Mouse (Mus musculus) gastrocnemius, postnatal 10 days (tissue): ENCODE results near the gene Rnf145. TPM values are rescaled to one million over a fixed set of nuclear protein-coding genes. Genes with fewer than 3 reads are reported as not detected.

Source experiments
- DNase-seq: peaks from one replicate; pipeline ENCODE4 v3.0.0; 2021; ENCODE audit warnings: mixed read lengths
- total RNA-seq, 2 experiments: library from RNA; stranded (reverse); gene quantifications; 2 replicates each; pipeline ENCODE4 v1.2.3; 2021

Gene Rnf145
- total RNA-seq, 2 experiments from 2014 or later: 14.3 to 24.9 TPM

DNA sequence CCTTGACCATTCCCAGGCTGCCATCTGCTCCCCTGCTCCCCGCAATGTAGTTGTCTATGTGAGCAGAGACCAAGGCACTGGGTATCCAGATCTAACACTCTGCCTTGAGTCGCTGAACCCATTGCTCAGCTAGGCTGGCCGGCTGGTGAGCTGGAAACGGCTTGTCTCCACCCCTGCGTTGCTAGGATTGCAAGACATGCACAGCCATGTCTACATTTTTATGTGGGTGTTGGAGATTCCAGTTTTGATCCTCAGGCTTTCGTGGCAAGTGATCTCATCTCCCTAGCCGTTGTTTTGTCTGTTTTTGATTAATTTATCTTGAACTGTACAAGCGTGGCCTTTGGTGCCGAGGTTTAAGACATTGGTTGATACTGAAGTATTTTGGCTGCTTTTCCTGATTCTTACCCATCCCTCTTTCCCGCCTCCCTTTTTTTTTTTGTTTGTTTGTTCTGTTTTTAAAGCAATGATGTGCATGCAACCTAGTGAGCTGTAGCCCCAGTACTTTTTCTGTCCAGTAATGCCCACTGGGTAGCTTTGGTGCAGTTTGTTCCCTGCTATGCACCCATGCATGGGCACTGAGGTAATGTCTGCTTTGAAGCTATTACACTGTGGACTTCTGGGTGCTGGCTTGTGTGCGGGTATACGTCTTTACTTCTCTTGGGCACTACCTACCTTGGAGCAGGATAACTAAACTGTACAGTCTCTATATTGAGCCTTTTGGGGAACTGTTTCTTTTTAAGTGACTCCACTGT is 16.4 kb downstream of the Rnf145 start:
- DNase-seq: no peak

DNA sequence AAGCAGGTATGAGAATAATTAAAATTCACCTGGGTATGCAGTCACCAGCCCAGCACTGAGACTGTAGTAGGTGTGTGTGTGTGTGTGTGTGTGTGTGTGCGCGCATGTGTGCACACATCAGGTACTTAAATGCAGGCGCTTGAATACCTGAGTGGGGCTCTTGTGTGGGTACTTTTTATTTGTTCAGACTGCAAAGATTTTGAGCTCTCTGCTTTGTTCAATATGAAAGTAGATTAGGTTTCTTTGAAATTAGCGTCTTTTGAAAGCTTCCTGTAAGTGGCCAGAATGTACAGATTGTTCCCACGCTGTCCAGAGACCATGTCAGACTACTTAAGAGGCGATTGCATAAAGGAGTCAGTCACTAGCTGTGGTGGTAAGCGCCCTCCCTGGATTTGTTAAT is 18.6 kb downstream of the Rnf145 start:
- no peak for DNase-seq

- DNase-seq: no peak
Observed at GRCm38 (mm10) chr11:44538101-44538500, 19.3 kb downstream of the Rnf145 start.

GRCm38 (mm10) chr11:44538501-44539290 is 19.9 kb downstream of the Rnf145 start:
- peak; percentile 28 for DNase-seq

GRCm38 (mm10) chr11:44539291-44539930 is 20.6 kb downstream of the Rnf145 start:
- DNase-seq: no peak

DNA sequence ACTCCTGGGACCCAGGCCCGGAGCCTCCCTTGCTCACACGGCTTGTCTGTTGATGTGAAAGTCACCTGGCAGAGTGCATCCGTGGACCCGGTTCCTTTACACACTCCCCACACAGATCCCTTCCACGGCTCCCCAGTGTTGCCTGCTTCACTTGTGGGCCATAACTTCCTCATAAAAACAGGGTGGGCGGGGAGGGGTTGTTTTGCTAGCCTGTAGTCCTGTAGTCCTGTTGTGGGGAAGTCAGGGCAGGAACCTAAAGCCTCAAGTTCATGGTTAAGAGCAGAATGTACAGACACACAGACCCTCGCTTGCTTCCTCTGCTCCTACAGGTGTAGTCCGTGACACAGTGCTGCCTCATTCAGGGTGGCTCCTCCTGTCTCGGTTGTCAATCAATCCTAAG is 21.5 kb downstream of the Rnf145 start:
- no peak for DNase-seq

DNA sequence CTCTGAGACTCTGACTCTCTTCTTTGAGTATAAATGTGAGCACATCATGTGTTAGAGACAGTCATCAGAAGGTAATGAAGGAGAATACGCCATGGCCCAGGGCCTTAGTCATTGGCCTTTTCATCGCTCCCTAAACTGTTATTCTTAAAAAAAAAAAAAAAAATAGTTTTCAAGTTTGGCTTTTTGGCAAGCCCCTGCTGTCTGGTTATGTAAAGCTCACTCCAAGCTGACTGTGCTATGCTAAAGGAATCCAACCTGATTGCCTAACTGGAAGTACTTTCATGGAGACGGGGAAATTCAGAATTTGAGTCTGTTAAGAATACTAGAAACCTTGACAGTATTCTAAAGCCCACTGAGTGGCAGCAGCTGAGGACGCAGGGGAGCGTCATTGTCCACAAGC is 22.5 kb downstream of the Rnf145 start:
- DNase-seq: no peak

- DNase-seq: no peak
Observed at GRCm38 (mm10) chr11:44541813-44542212, 23.0 kb downstream of the Rnf145 start.

DNA sequence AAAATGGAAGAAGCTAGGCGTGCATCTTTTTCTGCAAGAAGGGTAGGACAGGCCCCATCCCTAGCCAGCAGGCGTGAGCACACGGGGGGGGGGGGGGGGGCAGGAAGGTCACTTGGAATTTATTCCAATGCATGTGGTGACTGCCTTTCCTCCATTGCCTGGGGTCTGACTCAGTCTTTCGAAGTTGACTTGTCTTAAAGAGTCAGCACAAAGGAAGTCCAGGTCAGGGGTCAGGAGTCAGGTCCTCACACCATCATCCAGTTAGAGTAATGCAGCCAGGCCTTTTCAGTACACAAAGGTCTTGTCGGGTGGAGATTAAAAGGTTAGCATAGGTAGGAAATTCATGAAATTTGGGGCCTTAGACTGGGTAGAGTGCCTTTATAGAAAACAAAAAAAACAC is 24.8 kb downstream of the Rnf145 start:
- DNase-seq: no peak

DNA sequence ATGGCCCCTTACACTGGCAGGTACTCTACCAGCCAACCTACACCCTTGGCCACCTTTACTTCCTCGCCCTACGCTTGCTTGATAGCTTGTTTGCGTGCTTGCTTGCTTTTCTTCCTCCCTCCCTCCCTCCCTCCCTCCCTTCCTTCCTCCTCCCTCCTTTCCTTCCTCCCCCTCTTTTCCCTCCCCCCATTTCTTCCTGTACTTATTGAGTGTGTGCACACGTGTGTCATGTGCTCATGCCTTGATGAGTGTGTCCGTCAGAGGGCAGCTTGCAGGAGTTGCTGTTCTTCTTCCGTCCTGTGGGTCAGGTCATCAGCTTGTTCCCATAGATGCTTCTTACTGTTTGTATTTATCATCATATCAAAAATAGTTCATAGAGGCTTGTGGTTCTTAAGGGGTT is 25.2 kb downstream of the Rnf145 start:
- DNase-seq: no peak

DNA sequence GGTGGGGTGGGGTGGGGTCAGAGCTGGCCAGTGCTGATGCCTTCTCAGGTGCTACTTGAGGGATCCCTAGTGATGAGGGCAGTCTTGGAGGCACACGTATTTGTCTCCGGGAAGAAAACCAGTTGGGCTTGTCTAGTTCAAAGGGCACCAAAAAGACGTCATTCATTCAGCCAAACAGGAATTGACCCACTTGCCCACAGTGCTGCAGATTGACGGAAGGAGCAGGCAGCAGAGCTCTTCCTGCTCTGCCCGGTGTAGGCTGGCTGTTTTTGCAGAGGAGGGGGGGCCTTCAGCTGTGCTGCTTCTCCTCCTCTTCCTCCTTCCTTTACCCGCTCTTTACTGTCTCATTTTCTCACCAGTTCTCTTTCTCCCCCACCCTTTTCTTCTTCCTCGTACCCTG is 26.4 kb downstream of the Rnf145 start:
- no peak for DNase-seq

- DNase-seq: no peak
Observed at GRCm38 (mm10) chr11:44546250-44546649, 27.5 kb downstream of the Rnf145 start.

DNA sequence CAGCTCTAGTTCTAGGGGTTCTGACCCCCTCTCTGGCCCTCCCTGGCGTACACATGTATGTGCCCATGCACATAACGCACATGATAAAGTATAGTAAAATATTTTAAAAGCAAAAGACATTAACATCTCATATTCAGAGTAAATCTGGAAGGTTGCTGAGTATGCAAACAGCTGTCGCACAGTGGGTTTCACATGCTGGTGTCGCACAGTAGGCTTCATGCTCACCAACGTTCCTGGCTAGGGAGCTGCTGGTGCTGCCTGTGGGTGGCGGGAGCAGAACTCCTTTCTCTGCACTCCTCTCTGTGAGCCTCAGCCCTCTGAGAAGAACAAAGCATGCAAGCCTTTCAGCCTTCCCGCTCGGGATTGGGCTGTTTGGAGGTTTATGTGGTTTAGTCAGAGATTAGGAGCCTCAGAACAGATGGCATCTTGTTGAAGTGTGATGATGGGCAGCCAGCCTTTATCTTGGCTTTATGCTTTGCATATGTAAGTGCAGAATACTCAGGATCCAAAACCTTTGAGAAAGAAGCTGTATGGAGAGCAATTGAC is 29.0 kb downstream of the Rnf145 start:
- DNase-seq: no peak

GRCm38 (mm10) chr11:44548816-44549215 is 30.1 kb downstream of the Rnf145 start:
- DNase-seq: no peak

- no peak for DNase-seq
Observed at GRCm38 (mm10) chr11:44549511-44550278, 30.9 kb downstream of the Rnf145 start.

DNA sequence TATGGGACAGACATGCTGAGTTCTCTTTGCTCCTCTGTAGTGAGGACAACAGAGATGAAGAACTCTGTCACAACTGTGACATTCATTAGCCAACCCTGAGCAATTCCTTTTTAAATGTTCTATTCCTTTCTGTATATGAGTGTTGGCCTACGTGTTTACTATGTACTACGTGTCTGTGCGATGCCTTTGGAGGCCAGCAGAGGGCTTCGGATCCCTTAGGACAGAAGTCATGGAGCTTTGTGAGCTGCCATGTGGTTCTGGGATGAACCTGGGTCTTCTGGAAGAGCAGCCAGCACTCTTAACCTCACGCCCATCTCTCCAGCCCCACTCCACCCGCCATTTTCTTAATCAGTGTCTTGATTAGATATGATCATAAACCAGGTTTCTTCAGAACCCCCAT is 32.2 kb downstream of the Rnf145 start:
- DNase-seq: no peak

- no peak for DNase-seq
Observed at GRCm38 (mm10) chr11:44554339-44554738, 35.6 kb downstream of the Rnf145 start.

GRCm38 (mm10) chr11:44558521-44558920 is 39.8 kb downstream of the Rnf145 start:
- DNase-seq: no peak

DNA sequence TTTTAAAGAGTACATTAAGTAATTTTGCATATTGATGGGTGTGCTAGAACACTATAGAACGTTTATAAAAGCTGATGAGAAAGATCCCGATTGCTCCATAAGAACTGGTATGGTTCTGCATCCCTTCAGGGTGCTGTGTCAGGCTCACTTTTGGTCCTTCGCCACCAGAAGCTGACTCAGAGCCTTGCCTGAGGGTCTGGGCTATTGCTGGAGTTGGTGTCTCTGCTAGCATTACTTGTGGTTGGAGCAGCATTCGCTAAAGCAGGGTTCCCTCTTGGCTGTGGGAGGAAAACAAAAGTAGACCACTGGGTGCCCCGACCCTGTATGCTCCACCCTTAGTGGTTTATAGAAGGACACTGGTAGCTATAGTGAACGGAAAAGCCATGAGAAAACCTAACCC is 40.7 kb downstream of the Rnf145 start:
- DNase-seq: no peak

DNA sequence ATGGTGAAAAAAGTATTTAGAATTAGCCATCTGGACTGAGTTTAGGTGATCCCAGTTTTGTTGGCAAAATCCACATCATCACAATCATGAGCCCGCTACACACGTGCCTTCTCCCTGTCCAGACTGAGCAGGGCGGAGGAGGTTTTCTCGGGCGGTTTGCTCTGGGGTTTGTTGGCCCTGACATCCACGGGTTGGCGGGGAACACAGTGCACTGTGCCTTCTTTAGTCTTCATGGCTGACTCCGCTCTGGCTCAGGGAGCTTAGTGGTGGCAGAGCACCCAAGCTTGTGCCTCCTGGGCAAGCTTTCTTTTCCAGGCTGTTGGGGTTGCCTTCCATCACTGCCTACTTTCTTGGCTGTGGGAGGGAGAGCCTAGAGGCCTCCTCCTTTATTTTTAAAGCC is 41.6 kb downstream of the Rnf145 start:
- no peak for DNase-seq

DNA sequence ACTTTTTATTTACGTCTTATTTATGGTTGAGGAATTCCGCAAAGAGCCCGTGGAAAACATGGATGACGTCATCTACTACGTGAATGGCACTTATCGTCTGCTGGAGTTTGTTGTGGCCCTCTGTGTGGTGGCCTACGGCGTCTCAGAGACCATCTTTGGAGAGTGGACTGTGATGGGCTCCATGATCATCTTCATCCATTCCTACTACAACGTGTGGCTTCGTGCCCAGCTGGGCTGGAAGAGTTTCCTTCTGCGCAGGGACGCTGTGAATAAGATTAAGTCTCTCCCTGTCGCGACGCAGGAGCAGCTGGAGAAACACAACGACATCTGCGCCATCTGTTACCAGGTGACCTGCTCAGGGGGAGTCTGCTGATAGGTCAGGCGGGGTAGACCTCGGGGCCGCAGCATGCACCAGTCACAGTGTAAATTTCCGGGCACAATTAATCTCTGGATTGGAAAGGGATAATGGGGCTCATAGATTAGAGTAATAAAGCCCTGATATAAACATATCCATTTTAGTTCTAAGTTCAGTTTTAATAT is 42.8 kb downstream of the Rnf145 start:
- no peak for DNase-seq
